Mouse (Mus musculus) thymus, postnatal 10 days (tissue): ENCODE results near the gene Gm2075.
"Not testable (repeated sequence)": the region's sequence is repeated elsewhere in the genome, so short reads cannot be mapped to it uniquely, and the experiment has no call there.

Source experiments
- DNase-seq, 2 experiments: peaks; one replicate each; pipeline ENCODE4 v3.0.0; 2021; ENCODE audit warnings: low spot score in 2 of 2

Gm2075 gene

GRCm38 (mm10) chr12:88011548-88011947, at the start of gene Gm2075:
Gene Gm2075 (plus strand): TSS chr12:88011848.
- DNase-seq, result not testable (repeated sequence)

GRCm38 (mm10) chr12:87984000-87984399, 27.6 kb upstream of the Gm2075 start:
- DNase-seq, result not testable (repeated sequence)

- DNase-seq, result not testable (repeated sequence)
Observed at GRCm38 (mm10) chr12:88004118-88004517, 7.5 kb upstream of the Gm2075 start.

GRCm38 (mm10) chr12:88018671-88019070, 7.0 kb downstream of the Gm2075 start, which contains the start of gene Gm6803:
Gene Gm6803 (minus strand): TSS chr12:88018771.
- not testable (repeated sequence) for DNase-seq

GRCm38 (mm10) chr12:88026704-88027103, 15.1 kb downstream of the Gm2075 start, which contains the start of gene Gm2056:
Gene Gm2056 (plus strand): TSS chr12:88027004.
- not testable (repeated sequence) for DNase-seq

- not testable (repeated sequence) for DNase-seq
Observed at GRCm38 (mm10) chr12:88032250-88032649, 20.6 kb downstream of the Gm2075 start.

- DNase-seq, result not testable (repeated sequence)
Observed at GRCm38 (mm10) chr12:88039062-88039461, 27.4 kb downstream of the Gm2075 start.

- DNase-seq, result not testable (repeated sequence)
Observed at GRCm38 (mm10) chr12:88039703-88040102, 28.1 kb downstream of the Gm2075 start.

- DNase-seq, result not testable (repeated sequence)
Observed at GRCm38 (mm10) chr12:88045226-88045625, 33.6 kb downstream of the Gm2075 start.
